Comparison of ENCODE assay signal across 9 mouse cellular contexts in genomic region chr2:51830286-51830944, GRCm38 (mm10).
DNase-seq lines count a peak whose midpoint lies in the region; ATAC-seq and TF ChIP-seq lines count a peak whose summit lies in the region.
"Had no signal": no experiment of that assay in that cellular context is flagged by ENCODE, and none has a peak within 500 bp of the region (broad histone marks: within the 10 kb centered on the region; RNA-seq: fewer than 3 reads in every experiment).

No protein-coding gene starts in this region.

- no peak overlapping the region for H3K9ac ChIP-seq in kidney, postnatal 0 days (ENCODE audit: low read depth, low read length)
- H3K9ac ChIP-seq in lung, embryonic 16.5 days (ENCODE audit: low read length) = no peak overlapping the region

- H3K4me1 ChIP-seq in kidney, postnatal 0 days (replicated peaks; ENCODE audit: insufficient read depth, low read length) = no peaks in the 10 kb centered on the region
- no peaks in the 10 kb centered on the region; the same call in 1 of the 2 replicates for H3K4me1 ChIP-seq in lung, embryonic 16.5 days (replicated peaks; ENCODE audit: control insufficient read depth, insufficient read depth, low read length)

- no peaks in the 10 kb centered on the region for H3K27me3 ChIP-seq in kidney, postnatal 0 days (ENCODE audit: insufficient read depth, low read length)
- H3K27me3 ChIP-seq in lung, embryonic 16.5 days (ENCODE audit: control insufficient read depth, insufficient read depth, low read depth, low read length) = no peaks in the 10 kb centered on the region

- WGBS in kidney, postnatal 0 days = 29% methylated on average over 7 of the region's 7 CpGs
- WGBS in lung, embryonic 16.5 days = 31% methylated on average over 7 of the region's 7 CpGs

- H3K4me3 ChIP-seq in kidney, postnatal 0 days (replicated peaks; ENCODE audit: low read depth, low read length) = no peak overlapping the region
- no peak overlapping the region for H3K4me3 ChIP-seq in lung, embryonic 16.5 days (ENCODE audit: low read length)

- no peak overlapping the region for H3K4me2 ChIP-seq in kidney, postnatal 0 days (ENCODE audit: low read length)
- no peak overlapping the region for H3K4me2 ChIP-seq in lung, embryonic 16.5 days (ENCODE audit: low read depth, low read length)

- peak; percentile 19 for DNase-seq in B cell, adult 2 months
- DNase-seq in MN1 (ENCODE audit: low spot score) = peak; percentile 14
- DNase-seq in gastrocnemius, postnatal 4 days (ENCODE audit: low spot score in 2 of 2) = peak; percentile 45 to 80
- peak; percentile 91 for DNase-seq in kidney, postnatal 0 days (ENCODE audit: low spot score)
- DNase-seq in ovary, postnatal 36 days (ENCODE audit: low spot score) = peak; percentile 41
- DNase-seq in c-Kit-positive CD71-positive TER-119-positive erythroid progenitor cells, embryonic 14.5 days (ENCODE audit: low spot score) = no peak

- H3K9me3 ChIP-seq in kidney, postnatal 0 days (replicated peaks; ENCODE audit: low read length) = no peaks in the 10 kb centered on the region
- H3K9me3 ChIP-seq in lung, embryonic 16.5 days (ENCODE audit: control insufficient read depth, low read length) = no peaks in the 10 kb centered on the region

- H3K36me3 ChIP-seq in kidney, postnatal 0 days (ENCODE audit: insufficient read depth, low read length) = no peaks in the 10 kb centered on the region
- no peaks in the 10 kb centered on the region for H3K36me3 ChIP-seq in lung, embryonic 16.5 days (ENCODE audit: control insufficient read depth, insufficient read depth, low read length)

- peak; percentile 86 for TF ChIP-seq CTCF in kidney, postnatal 0 days (IDR thresholded peaks at IDR 0.05; ENCODE audit: low read depth)

- H3K27ac ChIP-seq in kidney, postnatal 0 days = no peak overlapping the region
- no peak overlapping the region for H3K27ac ChIP-seq in lung, embryonic 16.5 days (ENCODE audit: low read length)
- H3K27ac ChIP-seq: macrophage had no signal

- peak; percentile 96 for ATAC-seq in common myeloid progenitor, adult 5-6 weeks (replicated peaks; ENCODE audit: low read depth, poor library complexity, severe bottlenecking)
- ATAC-seq in kidney, postnatal 0 days (replicated peaks; ENCODE audit: low FRiP score, low read depth) = no peak
- peak; percentile 26; the same call in 1 of the 2 replicates for ATAC-seq in lung, embryonic 16.5 days (ENCODE audit: low read depth)
